Mouse (Mus musculus) myocyte (in vitro differentiated cells): ENCODE measurements around the gene Alad.

ENCODE experiments used
- CEBPB ChIP-seq: IDR thresholded peaks from 2 replicates; pipeline ENCODE4 v1.6.1; 2011; ENCODE audit warnings: mild to moderate bottlenecking, moderate library complexity; ENCODE audit not compliant: poor library complexity, insufficient read depth, severe bottlenecking
- E2F4 ChIP-seq: IDR thresholded peaks from one replicate; pipeline ENCODE4 v1.6.1; 2011; ENCODE audit warnings: mild to moderate bottlenecking, control low read depth, moderate library complexity; ENCODE audit not compliant: insufficient read depth
- MAX ChIP-seq: IDR thresholded peaks from one replicate; pipeline ENCODE4 v1.6.1; 2011; ENCODE audit warnings: low read depth, mild to moderate bottlenecking, control low read depth
- MYOG ChIP-seq, 3 experiments: IDR thresholded peaks; one replicate each; pipeline ENCODE4 v1.6.1; 2011; ENCODE audit warnings: control low read depth in 2 of 3, low read depth in 2 of 3, mild to moderate bottlenecking in 2 of 3; ENCODE audit not compliant: insufficient read length in 2 of 3, control insufficient read depth in 1 of 3, insufficient read depth in 1 of 3
- POLR2A ChIP-seq: IDR thresholded peaks from one replicate; pipeline ENCODE4 v1.6.1; 2011; ENCODE audit warnings: low read depth, mild to moderate bottlenecking, control low read depth, moderate library complexity; ENCODE audit not compliant: insufficient read length
- POLR2AphosphoS2 ChIP-seq: IDR thresholded peaks from one replicate; pipeline ENCODE4 v1.6.1; 2011; ENCODE audit warnings: low read depth, control low read depth; ENCODE audit not compliant: insufficient read length
- SRF ChIP-seq: IDR thresholded peaks from one replicate; pipeline ENCODE4 v1.6.1; 2011; ENCODE audit warnings: low read depth; ENCODE audit not compliant: control insufficient read depth, insufficient read length

DNA sequence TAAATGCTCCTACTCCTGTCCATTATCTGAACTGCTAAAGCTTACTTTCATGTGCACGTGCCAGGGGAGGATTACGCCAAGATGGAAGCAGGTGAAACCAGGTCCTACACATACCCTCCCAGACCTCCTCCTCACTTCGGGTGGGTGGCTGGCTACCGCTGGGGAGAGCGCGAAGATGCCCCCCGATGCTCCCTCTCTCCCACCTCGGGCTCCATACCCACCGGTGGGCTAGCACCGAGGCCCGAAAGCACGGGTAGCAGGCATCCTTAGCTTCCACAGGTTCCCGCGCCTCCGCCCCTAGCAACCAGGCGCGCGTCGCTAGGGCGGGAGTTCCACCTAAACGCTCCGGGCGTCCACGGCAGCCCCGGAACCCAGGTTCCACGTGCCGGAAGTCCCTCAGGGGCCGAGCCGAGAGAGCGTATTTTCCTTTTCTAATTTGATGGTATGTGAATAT lies 49.1 kb downstream of the Alad start, which contains the start of gene Wdr31:
- TF ChIP-seq E2F4, result no peak
- no peak for TF ChIP-seq CEBPB
- TF ChIP-seq POLR2AphosphoS2, result no peak
- peak; percentile 40 for TF ChIP-seq POLR2A
- TF ChIP-seq SRF, result no peak
- TF ChIP-seq MYOG (IDR thresholded peaks at IDR 0.05; ENCODE audit: control insufficient read depth in 1 of 3, insufficient read depth in 1 of 3, insufficient read length in 2 of 3, low read depth in 2 of 3), result peak in 1 of 3 experiments; percentile 44
- TF ChIP-seq MAX, result no peak
